Mouse (Mus musculus) kidney, postnatal 0 days (tissue): ENCODE data around the gene Gpr176. TPM values are rescaled to one million over a fixed set of nuclear protein-coding genes. Genes with fewer than 3 reads are reported as not detected.
"Not testable (repeated sequence)": the region's sequence is repeated elsewhere in the genome, so short reads cannot be mapped to it uniquely, and the experiment has no call there.

Experiments used
- ATAC-seq: fragments of 200-750 bp; cut with Nextera tagmentation; replicated peaks from 2 replicates; pipeline ENCODE4 v1.8.0; 2017; ENCODE audit warnings: low read depth, moderate number of reproducible peaks, moderate TSS enrichment, moderate library complexity; ENCODE audit not compliant: low FRiP score
- DNase-seq: peaks from one replicate; pipeline ENCODE4 v3.0.0-alpha.2; 2016; ENCODE audit warnings: low spot score
- H3K27ac ChIP-seq: fragments of 300-500 bp; sonication (generic); 2 replicates; pipeline ENCODE4 v1.5.1; 2014; ENCODE audit warnings: mild to moderate bottlenecking
- H3K27me3 ChIP-seq: fragments of 300-500 bp; sonication (generic); 2 replicates; pipeline ENCODE4 v1.6.1; 2014; ENCODE audit warnings: low read length, mixed read lengths; ENCODE audit not compliant: insufficient read depth
- H3K36me3 ChIP-seq: fragments of 300-500 bp; sonication (generic); 2 replicates; pipeline ENCODE4 v1.6.1; 2014; ENCODE audit warnings: low read length, mixed read lengths; ENCODE audit not compliant: insufficient read depth
- H3K4me1 ChIP-seq: fragments of 300-500 bp; sonication (generic); replicated peaks from 2 replicates; pipeline ENCODE4 v1.6.1; 2014; ENCODE audit warnings: antibody characterized with exemption, low read length, mixed read lengths; ENCODE audit not compliant: insufficient read depth
- H3K4me2 ChIP-seq: fragments of 300-500 bp; sonication (generic); 2 replicates; pipeline ENCODE4 v1.6.1; 2014; ENCODE audit warnings: mild to moderate bottlenecking, low read length, moderate library complexity, mixed read lengths
- H3K4me3 ChIP-seq: fragments of 300-500 bp; sonication (generic); replicated peaks from 2 replicates; pipeline ENCODE4 v1.5.1; 2014; ENCODE audit warnings: low read depth, low read length
- H3K9ac ChIP-seq: fragments of 300-500 bp; sonication (generic); 2 replicates; pipeline ENCODE4 v1.6.1; 2014; ENCODE audit warnings: low read depth, low read length
- H3K9me3 ChIP-seq: fragments of 300-500 bp; sonication (generic); replicated peaks from 2 replicates; pipeline ENCODE4 v1.6.1; 2016; ENCODE audit warnings: low read length, inconsistent platforms, mixed read lengths
- CTCF ChIP-seq: IDR thresholded peaks from 2 replicates; pipeline ENCODE4 v1.5.1; 2016; ENCODE audit warnings: antibody characterized with exemption, low read depth, mild to moderate bottlenecking, moderate library complexity
- WGBS: fragments of 180-500 bp; shearing (Covaris S2); extraction: QIAGEN DNeasy Blood & Tissue Kit; methylation state at CpG from one replicate; pipeline ENCODE4 v1.1.7; 2014; 5-methylcytosine and 5-hydroxymethylcytosine counted together
- polyA plus RNA-seq: library from polyadenylated mRNA; unstranded; fragments of >200 nt; fragmentation: Nextera tagmentation; extraction: Ambion mirVana; gene quantifications from 2 replicates; pipeline ENCODE4 v1.2.1, GENCODE M21; 2015

Gpr176 gene
- polyA plus RNA-seq, 1 experiment from 2014 or later = 2.3 TPM

DNA sequence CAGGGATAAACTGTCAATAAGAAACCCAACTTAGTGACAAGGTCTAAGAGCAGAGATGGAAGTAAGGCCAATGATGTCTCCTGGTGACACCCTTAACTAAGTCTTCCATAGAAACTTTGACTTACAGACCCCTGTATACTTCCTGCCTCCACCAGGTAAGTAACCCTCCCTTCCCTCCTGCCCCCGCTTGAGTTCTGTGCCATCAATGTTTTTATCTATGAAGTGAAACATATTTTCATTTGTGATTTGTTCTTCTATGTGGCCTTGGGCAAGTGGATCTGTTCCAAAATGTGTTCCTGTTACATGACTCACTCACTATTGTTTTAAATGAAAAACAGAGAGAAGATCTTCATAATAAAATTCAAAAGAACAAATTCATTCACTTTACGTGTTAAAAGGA is 73.2 kb downstream of the Gpr176 start:
- no peak for DNase-seq
- H3K27ac ChIP-seq = no peak overlapping the region
- H3K4me1 ChIP-seq = no peaks in the 10 kb centered on the region
- H3K4me3 ChIP-seq = no peak overlapping the region
- no peak for ATAC-seq
- no peaks in the 10 kb centered on the region for H3K36me3 ChIP-seq
- H3K9ac ChIP-seq = no peak overlapping the region
- H3K4me2 ChIP-seq = no peak overlapping the region
- WGBS = 90% methylated on average over 2 of the region's 2 CpGs
- no peaks in the 10 kb centered on the region for H3K9me3 ChIP-seq
- no peak for TF ChIP-seq CTCF
- no peaks in the 10 kb centered on the region for H3K27me3 ChIP-seq

DNA sequence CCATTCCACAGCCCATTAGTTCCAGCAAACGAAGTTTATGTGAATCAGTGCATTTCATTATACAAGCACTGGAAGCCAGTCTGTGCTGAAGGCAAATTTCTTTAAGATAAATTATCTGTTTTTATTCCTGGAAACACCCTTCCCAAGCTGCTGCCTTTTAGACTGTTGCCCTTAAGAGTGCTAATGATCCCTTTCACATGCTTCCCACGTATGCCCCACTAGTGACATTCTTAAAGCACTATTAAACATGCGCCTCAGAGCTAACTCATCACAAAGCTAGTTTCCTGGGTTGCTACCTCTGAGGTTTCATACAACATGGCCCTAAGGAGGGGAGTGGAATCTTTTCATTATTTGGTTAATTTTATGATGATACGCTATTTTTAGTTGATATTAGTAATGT is 74.6 kb downstream of the Gpr176 start:
- DNase-seq = no peak
- no peak overlapping the region for H3K4me2 ChIP-seq
- H3K27me3 ChIP-seq = no peaks in the 10 kb centered on the region
- H3K9ac ChIP-seq = no peak overlapping the region
- no peaks in the 10 kb centered on the region for H3K4me1 ChIP-seq
- 66% methylated on average over 4 of the region's 4 CpGs for WGBS
- no peaks in the 10 kb centered on the region for H3K9me3 ChIP-seq
- no peak for ATAC-seq
- H3K27ac ChIP-seq = no peak overlapping the region
- no peak for TF ChIP-seq CTCF
- no peak overlapping the region for H3K4me3 ChIP-seq
- no peaks in the 10 kb centered on the region for H3K36me3 ChIP-seq

DNA sequence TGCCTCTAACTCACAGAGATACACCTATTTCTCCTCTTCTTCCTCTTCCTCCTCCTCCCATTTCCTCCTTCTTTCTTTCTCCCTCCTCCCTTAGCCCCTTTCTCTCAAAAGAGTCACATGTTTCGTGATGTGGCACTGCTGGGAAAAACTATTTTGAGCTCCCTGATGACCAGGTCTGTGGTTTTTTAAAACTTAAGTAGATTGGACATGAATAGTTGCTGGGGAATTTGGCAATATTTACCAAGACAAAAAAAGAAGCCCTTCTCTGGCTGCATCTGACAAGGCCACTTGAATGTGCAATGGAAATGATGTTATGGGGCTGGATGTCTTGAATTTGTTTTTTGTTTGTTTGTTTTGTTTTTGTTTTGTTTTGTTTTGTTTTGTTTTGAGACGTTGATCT is 75.3 kb downstream of the Gpr176 start:
- Histone ChIP-seq H3K4me2 (no peak overlapping the region), H3K4me1 (no peaks in the 10 kb centered on the region), H3K9ac (no peak overlapping the region), H3K9me3 (no peaks in the 10 kb centered on the region), H3K27me3 (no peaks in the 10 kb centered on the region), H3K4me3 (no peak overlapping the region), H3K27ac (no peak overlapping the region), H3K36me3 (no peaks in the 10 kb centered on the region)
- no peak for TF ChIP-seq CTCF
- 82% methylated on average over 2 of the region's 2 CpGs for WGBS
- DNase-seq (no peak), ATAC-seq (no peak)

DNA sequence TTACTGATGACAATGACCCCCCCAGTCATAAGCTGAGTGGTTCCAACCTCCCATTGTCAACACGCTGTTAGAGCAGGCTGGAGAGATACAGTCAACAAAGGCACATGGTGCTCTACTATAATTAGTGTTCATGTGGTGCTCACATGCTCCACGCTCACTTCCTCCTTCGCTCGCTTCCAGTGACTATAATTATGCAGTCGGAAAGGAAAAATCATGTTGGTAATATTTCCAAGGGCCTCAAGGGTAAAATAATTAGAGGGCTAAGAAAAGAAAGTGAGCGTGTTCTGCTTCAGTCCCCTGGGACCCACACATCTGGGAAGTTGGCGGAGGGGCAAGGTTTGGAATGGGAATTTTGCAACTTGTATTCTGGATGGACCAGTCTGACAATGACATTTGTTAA is 77.7 kb downstream of the Gpr176 start:
- H3K36me3 ChIP-seq = no peaks in the 10 kb centered on the region
- DNase-seq (no peak), ATAC-seq (no peak)
- H3K4me1 ChIP-seq = no peaks in the 10 kb centered on the region
- no peaks in the 10 kb centered on the region; the same call in 1 of the 2 replicates for H3K9me3 ChIP-seq
- no peak for TF ChIP-seq CTCF
- WGBS = 58% methylated on average over 7 of the region's 7 CpGs
- H3K27me3 ChIP-seq = no peaks in the 10 kb centered on the region
- H3K27ac ChIP-seq = no peak overlapping the region
- no peak overlapping the region for H3K4me3 ChIP-seq
- no peak overlapping the region for H3K4me2 ChIP-seq
- no peak overlapping the region for H3K9ac ChIP-seq

DNA sequence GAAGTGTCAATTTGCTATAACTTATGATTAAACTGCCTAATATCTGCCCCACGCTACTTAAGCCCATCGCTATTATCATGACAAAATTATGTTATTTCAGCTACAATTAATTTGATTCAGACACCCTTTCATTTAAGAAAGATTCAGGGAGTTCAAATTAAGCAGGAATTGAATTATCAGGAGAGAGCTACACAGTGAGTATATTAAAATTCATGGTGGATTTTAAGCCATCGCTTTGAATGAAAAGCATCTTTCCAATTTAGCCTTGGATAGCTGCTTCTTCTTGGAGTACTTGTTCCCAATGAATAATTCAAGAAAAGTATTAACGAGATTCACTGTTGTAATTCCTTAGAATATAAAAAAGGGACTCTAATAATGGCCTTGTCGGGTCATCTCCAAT is 79.6 kb downstream of the Gpr176 start:
- H3K4me2 ChIP-seq = no peak overlapping the region

DNA sequence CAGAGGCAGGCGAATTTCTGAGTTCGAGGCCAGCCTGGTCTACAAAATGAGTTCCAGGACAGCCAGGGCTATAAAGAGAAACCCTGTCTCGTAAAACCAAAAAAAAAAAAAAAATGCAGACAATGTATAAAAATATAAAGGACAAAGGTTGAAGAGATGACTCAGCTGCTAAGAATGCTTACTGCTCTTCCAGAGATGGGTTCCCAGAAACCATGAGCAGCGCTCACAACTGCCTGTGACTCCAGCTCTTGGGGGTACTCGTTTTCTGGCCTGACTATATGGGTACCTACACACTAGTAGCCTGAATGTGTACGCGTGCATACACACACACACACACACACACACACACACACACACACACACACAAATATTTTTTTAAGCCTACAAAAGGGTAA is 84.2 kb downstream of the Gpr176 start:
- not testable (repeated sequence) for H3K27me3 ChIP-seq, H3K9me3 ChIP-seq, H3K4me1 ChIP-seq, H3K4me2 ChIP-seq, H3K27ac ChIP-seq, H3K4me3 ChIP-seq, H3K9ac ChIP-seq, DNase-seq, H3K36me3 ChIP-seq, ATAC-seq
- 86% methylated on average over 7 of the region's 7 CpGs for WGBS

More for the DNA sequence above, 79.6 kb downstream of the Gpr176 start:
- WGBS = 95% methylated on average over 5 of the region's 5 CpGs
- no peaks in the 10 kb centered on the region for H3K4me1 ChIP-seq
- H3K27me3 ChIP-seq = no peaks in the 10 kb centered on the region
- no peak for ATAC-seq
- H3K9ac ChIP-seq = no peak overlapping the region
- DNase-seq = no peak
- H3K27ac ChIP-seq = no peak overlapping the region
- TF ChIP-seq CTCF = no peak
- no peaks in the 10 kb centered on the region for H3K36me3 ChIP-seq
- no peaks in the 10 kb centered on the region; the same call in 1 of the 2 replicates for H3K9me3 ChIP-seq
- no peak overlapping the region for H3K4me3 ChIP-seq

DNA sequence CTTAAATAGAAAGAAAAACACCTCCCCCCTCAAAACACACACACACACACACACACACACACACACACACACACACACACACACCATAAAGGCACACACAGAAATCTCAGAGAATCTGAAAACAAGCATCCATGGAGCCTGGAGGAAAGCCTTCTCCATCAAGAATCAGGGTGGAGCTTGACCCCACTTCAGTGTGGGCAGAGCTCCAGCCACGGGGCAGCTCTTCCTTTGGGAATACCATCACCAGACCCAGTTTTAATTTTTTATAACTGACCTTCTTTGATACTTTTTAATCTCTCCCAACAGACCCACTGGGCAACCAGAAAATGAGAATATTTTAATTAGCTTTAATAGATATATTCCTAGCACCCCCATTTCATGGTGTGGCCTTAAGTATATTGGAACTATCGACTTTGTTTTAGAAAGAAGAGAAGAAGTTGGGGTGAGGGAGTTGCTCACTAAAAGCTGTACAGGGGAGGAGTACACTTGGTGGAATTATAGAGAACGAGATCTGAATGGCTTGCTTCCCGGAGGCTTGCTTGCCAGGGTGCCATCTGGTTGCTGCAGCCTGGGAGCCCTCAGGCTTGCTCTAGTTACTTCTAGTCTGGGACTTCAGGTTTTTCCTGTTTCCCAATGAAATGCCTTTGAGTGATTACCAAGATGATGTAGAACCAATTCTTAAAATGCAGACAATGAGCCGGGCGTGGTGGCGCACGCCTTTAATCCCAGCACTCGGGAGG is 84.7 kb downstream of the Gpr176 start:
- ATAC-seq (no peak), DNase-seq (no peak)
- Histone ChIP-seq H3K27me3 (no peaks in the 10 kb centered on the region), H3K4me2 (no peak overlapping the region), H3K36me3 (no peaks in the 10 kb centered on the region), H3K4me3 (no peak overlapping the region), H3K9ac (no peak overlapping the region), H3K27ac (no peak overlapping the region), H3K9me3 (no peaks in the 10 kb centered on the region; the same call in 1 of the 2 replicates), H3K4me1 (no peaks in the 10 kb centered on the region)
- WGBS = 83% methylated on average over 9 of the region's 9 CpGs
- no peak for TF ChIP-seq CTCF
